Mouse (Mus musculus) heart, embryonic 12.5 days (tissue): ENCODE measurements around the gene Slc25a17. TPM values are rescaled to one million over a fixed set of nuclear protein-coding genes. Genes with fewer than 3 reads are reported as not detected.

Source experiments
- ATAC-seq: fragments of 200-750 bp; cut with Nextera tagmentation; 2 replicates; pipeline ENCODE4 v1.8.0; 2017; ENCODE audit warnings: moderate TSS enrichment, moderate library complexity; ENCODE audit not compliant: insufficient number of reproducible peaks, low FRiP score
- H3K27ac ChIP-seq: fragments of 300-500 bp; sonication (generic); 2 replicates; pipeline ENCODE4 v1.5.1; 2016; ENCODE audit warnings: mild to moderate bottlenecking, moderate library complexity; ENCODE audit not compliant: poor library complexity, severe bottlenecking
- H3K27me3 ChIP-seq: fragments of 300-500 bp; sonication (generic); replicated peaks from 2 replicates; pipeline ENCODE4 v1.6.1; 2016; ENCODE audit warnings: mild to moderate bottlenecking, moderate library complexity
- H3K36me3 ChIP-seq: fragments of 300-500 bp; sonication (generic); 2 replicates; pipeline ENCODE4 v1.6.1; 2016; ENCODE audit warnings: mild to moderate bottlenecking, moderate library complexity
- H3K4me1 ChIP-seq: fragments of 300-500 bp; sonication (generic); replicated peaks from 2 replicates; pipeline ENCODE4 v1.6.1; 2016; ENCODE audit warnings: mild to moderate bottlenecking
- H3K4me2 ChIP-seq: fragments of 300-500 bp; sonication (generic); 2 replicates; pipeline ENCODE4 v1.6.1; 2016; ENCODE audit warnings: mild to moderate bottlenecking, moderate library complexity
- H3K4me3 ChIP-seq: fragments of 300-500 bp; sonication (generic); 2 replicates; pipeline ENCODE4 v1.5.1; 2016; ENCODE audit warnings: mild to moderate bottlenecking
- H3K9ac ChIP-seq: fragments of 300-500 bp; sonication (generic); 2 replicates; pipeline ENCODE4 v1.6.1; 2016; ENCODE audit warnings: mild to moderate bottlenecking, moderate library complexity
- H3K9me3 ChIP-seq: fragments of 300-500 bp; sonication (generic); replicated peaks from 2 replicates; pipeline ENCODE4 v1.6.1; 2016; ENCODE audit warnings: mild to moderate bottlenecking, moderate library complexity
- WGBS: fragments of 180-500 bp; shearing (Covaris S2); methylation state at CpG from one replicate; pipeline ENCODE4 v1.1.7; 2016; 5-methylcytosine and 5-hydroxymethylcytosine counted together
- polyA plus RNA-seq: library from polyadenylated mRNA; unstranded; fragments of >200 nt; fragmentation: Nextera tagmentation; extraction: Ambion mirVana; gene quantifications from 2 replicates; pipeline ENCODE4 v1.2.1, GENCODE M21; 2016

The Slc25a17 gene
- polyA plus RNA-seq, 1 experiment from 2014 or later, result 54.1 TPM

DNA sequence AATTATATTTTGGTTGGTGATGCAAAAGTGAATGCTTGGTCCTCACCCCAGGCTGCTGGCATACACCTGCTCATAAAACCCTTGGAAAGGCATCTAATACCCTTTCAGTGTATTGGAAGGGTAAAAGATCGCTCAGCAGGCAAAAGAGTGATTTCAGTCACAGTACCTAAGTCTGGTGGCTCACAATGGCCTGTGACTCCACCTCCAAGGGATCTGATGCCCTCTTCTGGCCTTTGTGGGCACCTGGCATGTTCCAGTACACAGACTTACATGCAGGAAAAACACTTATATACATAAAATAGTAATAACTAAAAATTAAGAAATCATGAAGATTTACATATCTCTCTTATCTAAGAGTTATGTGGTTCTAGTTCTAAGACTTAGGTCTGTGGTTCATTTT lies 8.0 kb downstream of the Slc25a17 start:
- H3K4me1 ChIP-seq, result peaks cover 4% of the 10 kb centered on the region
- no peak overlapping the region for H3K4me3 ChIP-seq
- 58% methylated on average over 1 of the region's 1 CpGs for WGBS
- H3K27me3 ChIP-seq, result no peaks in the 10 kb centered on the region
- H3K27ac ChIP-seq, result no peak overlapping the region
- no peak overlapping the region for H3K4me2 ChIP-seq
- 0 out of 2 replicates have a peak, but pooled peaks cover 4% of the 10 kb centered on the region for H3K36me3 ChIP-seq
- H3K9me3 ChIP-seq, result no peaks in the 10 kb centered on the region
- no peak for ATAC-seq
- no peak overlapping the region for H3K9ac ChIP-seq

DNA sequence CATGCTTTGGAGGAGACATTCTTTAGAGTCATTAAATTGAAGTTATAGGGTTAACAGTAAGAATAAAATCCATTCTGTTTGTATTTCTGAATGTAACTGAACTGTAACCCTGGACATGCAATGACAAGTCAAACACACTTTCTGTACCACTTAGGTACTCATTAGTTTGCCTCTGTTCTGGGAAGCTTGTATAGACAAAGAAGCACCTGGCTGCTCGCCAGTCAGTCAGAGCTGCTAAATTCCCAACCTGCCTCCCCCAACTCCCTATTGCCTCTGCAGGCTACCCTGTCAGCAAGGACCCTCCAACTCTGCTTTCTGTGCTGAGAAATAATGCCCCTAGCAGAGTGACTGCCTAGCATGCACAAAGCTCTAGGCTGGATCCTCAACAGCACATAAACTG lies 10.2 kb downstream of the Slc25a17 start:
- Histone ChIP-seq H3K4me2 (no peak overlapping the region), H3K36me3 (0 out of 2 replicates have a peak, but pooled peaks cover 2% of the 10 kb centered on the region), H3K27ac (no peak overlapping the region), H3K4me1 (peaks cover 4% of the 10 kb centered on the region), H3K4me3 (no peak overlapping the region), H3K9ac (no peak overlapping the region), H3K9me3 (no peaks in the 10 kb centered on the region), H3K27me3 (no peaks in the 10 kb centered on the region)
- no peak for ATAC-seq
- WGBS, result 68% methylated on average over 1 of the region's 1 CpGs

- no peak overlapping the region for H3K9ac ChIP-seq
- H3K4me2 ChIP-seq, result no peak overlapping the region
- no peak overlapping the region for H3K27ac ChIP-seq
- ATAC-seq, result no peak
- H3K9me3 ChIP-seq, result no peaks in the 10 kb centered on the region
- 66% methylated on average over 2 of the region's 2 CpGs for WGBS
- peaks cover 7% of the 10 kb centered on the region; the same call in 1 of the 2 replicates for H3K36me3 ChIP-seq
- H3K27me3 ChIP-seq, result no peaks in the 10 kb centered on the region
- H3K4me3 ChIP-seq, result no peak overlapping the region
- peaks cover 4% of the 10 kb centered on the region for H3K4me1 ChIP-seq
These were observed 12.2 kb downstream of the Slc25a17 start for GRCm38 (mm10) chr15:81348366-81348765.

DNA sequence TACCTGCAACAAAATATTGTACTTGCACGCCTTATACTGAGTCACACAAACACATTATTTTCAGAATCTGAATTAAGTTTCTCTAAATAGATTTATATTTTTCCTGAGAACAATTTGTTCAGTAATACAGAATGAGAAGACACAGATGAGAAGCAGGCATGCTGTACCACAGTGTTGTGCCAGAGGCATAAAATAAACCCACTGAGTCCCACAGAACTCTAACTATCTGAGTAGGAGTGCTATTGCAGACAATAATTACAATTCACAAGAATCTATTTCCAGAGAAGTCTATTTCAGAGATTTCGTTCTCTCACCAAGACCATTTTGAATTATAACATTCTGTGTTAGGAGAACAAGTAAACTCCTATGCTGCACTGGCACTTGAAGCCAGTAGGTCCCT lies 13.1 kb downstream of the Slc25a17 start:
- WGBS, result 85% methylated on average over 2 of the region's 2 CpGs
- no peak for ATAC-seq

DNA sequence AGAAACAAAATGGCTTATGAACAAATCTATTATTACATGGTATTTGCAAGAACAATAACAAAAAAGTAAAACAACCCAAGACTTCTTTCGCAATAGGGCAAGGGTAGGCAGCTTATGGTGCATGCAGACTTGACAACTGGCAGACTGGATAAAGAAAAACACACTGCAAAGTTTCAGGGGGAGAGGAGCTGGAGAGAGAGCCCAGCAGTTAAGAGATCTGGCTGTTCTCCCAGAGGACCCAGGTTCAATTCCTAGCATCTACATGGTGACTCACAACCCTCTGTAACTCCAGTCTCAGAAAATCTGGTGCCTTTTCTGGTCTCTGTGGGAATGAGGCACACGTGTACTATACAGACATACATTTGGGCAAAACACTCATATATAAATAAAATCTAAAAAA lies 19.2 kb downstream of the Slc25a17 start:
- Histone ChIP-seq H3K27me3 (no peaks in the 10 kb centered on the region), H3K9ac (no peak overlapping the region), H3K4me1 (no peaks in the 10 kb centered on the region), H3K9me3 (no peaks in the 10 kb centered on the region), H3K4me2 (no peak overlapping the region), H3K4me3 (no peak overlapping the region), H3K27ac (no peak overlapping the region), H3K36me3 (peaks cover 42% of the 10 kb centered on the region)
- 95% methylated on average over 2 of the region's 2 CpGs for WGBS
- ATAC-seq, result no peak

More for the DNA sequence above, 13.1 kb downstream of the Slc25a17 start:
- Histone ChIP-seq H3K9me3 (no peaks in the 10 kb centered on the region), H3K27me3 (no peaks in the 10 kb centered on the region), H3K9ac (no peak overlapping the region), H3K36me3 (peaks cover 12% of the 10 kb centered on the region), H3K4me1 (peaks cover 4% of the 10 kb centered on the region), H3K27ac (no peak overlapping the region), H3K4me2 (no peak overlapping the region), H3K4me3 (no peak overlapping the region)

DNA sequence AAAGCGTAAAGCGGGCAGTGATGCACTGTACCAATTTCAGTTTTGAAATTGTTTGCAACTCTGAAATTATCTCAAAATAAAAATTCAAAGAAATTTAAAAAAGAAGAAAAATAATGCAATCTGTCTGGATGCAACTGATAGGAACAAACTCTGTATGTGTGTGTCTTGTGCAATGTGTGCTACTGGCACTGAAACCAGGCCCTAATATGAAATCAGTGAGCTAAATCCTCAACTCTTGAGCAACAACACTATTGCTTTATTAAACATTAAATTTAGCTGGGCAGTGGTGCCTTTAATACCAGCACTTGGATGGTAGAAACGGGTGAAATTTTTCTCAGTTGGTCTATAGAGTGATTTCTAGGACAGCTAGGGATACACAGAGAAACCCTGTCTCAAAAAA lies 21.5 kb downstream of the Slc25a17 start:
- no peak overlapping the region for H3K4me3 ChIP-seq
- H3K36me3 ChIP-seq, result peaks cover 59% of the 10 kb centered on the region
- no peak overlapping the region for H3K4me2 ChIP-seq
- no peaks in the 10 kb centered on the region for H3K27me3 ChIP-seq
- no peak for ATAC-seq
- 94% methylated on average over 3 of the region's 3 CpGs for WGBS
- no peak overlapping the region for H3K27ac ChIP-seq
- no peaks in the 10 kb centered on the region for H3K4me1 ChIP-seq
- no peaks in the 10 kb centered on the region for H3K9me3 ChIP-seq
- H3K9ac ChIP-seq, result no peak overlapping the region

DNA sequence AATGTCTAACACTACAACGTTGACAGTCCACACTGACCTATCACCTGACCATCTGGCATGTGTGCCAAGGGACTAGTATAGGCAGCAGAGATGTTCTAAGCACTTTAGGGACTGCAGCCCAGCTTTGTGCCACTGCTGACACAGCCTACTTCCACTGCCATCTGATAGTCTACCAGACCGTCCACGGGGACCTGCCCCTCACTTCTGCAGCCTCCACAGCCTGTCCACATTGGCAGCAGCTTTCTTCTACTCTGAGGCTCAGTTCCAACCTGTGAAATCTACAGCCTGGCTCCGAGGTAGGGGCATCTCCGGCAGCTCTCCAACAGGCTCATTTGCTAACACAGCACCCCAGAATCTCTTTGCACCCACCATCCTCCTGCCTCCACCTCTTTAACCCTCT lies 24.1 kb downstream of the Slc25a17 start:
- Histone ChIP-seq H3K9ac (no peak overlapping the region), H3K27ac (no peak overlapping the region), H3K27me3 (no peaks in the 10 kb centered on the region), H3K4me3 (no peak overlapping the region), H3K9me3 (no peaks in the 10 kb centered on the region), H3K4me2 (no peak overlapping the region), H3K36me3 (peaks cover 72% of the 10 kb centered on the region), H3K4me1 (no peaks in the 10 kb centered on the region)
- no peak for ATAC-seq
- WGBS, result 81% methylated on average over 5 of the region's 5 CpGs

DNA sequence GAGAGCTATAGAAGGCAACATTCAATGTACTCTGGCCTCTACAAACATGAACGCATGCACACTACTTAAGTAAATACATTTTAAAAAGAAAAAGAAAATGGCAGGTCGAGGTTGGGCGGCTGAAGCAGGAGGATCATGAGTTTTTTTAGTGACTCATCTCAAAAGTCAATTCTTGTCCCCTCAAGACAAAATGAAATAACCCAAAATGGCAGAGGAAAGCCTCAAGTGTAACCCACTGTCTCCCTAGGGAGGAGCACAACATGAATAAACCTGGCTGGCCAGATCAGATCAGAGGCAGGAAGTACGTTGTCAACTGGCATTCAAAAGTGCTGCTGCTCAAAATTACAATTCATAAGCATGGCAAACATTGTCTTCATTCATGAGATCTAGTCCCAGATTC lies 28.1 kb downstream of the Slc25a17 start:
- Histone ChIP-seq H3K27ac (no peak overlapping the region), H3K4me1 (peaks cover 13% of the 10 kb centered on the region), H3K36me3 (peaks cover 71% of the 10 kb centered on the region), H3K9me3 (no peaks in the 10 kb centered on the region), H3K27me3 (no peaks in the 10 kb centered on the region), H3K4me2 (no peak overlapping the region), H3K9ac (no peak overlapping the region), H3K4me3 (no peak overlapping the region)
- WGBS, result 92% methylated on average over 4 of the region's 4 CpGs
- no peak for ATAC-seq

- 62% methylated on average over 3 of the region's 3 CpGs for WGBS
- Histone ChIP-seq H3K4me1 (peaks cover 13% of the 10 kb centered on the region), H3K27me3 (no peaks in the 10 kb centered on the region), H3K9me3 (no peaks in the 10 kb centered on the region), H3K36me3 (peaks cover 71% of the 10 kb centered on the region), H3K4me2 (no peak overlapping the region), H3K4me3 (no peak overlapping the region), H3K27ac (no peak overlapping the region), H3K9ac (no peak overlapping the region)
- ATAC-seq, result no peak
These were observed 29.7 kb downstream of the Slc25a17 start for GRCm38 (mm10) chr15:81330816-81331433.

DNA sequence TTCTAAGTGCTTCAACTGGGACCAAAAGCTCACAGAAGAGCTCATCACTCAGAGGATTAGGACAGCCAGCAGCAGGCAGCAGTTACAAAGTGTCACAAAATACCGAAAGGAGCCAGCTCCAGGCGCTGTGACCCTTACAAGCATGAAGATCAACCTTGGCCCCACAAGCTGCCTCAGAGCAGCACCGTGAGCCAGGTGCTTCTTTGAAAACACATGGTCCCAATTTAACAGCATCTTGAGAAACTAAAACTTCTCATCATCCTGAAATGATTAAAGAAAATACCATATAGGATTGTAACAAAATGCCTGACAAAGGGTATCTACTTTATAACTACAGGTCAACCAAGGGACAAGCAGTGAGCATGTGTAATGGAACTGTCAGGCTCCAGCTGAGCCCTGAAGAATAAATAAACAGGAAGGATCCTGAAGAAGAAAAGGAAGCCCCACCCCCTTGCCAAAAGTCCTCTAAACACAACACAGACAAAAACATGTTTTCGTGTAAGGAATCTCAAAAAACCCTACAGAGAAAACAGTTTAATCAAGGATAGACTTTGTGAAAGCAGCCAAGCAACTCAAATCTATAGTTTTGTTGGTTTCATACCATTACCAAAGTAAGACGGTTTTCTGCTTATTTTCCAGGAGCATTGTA lies 30.8 kb downstream of the Slc25a17 start:
- 39% methylated on average over 5 of the region's 5 CpGs for WGBS
- no peak overlapping the region for H3K9ac ChIP-seq
- H3K27me3 ChIP-seq, result no peaks in the 10 kb centered on the region
- H3K4me3 ChIP-seq, result no peak overlapping the region
- peaks cover 67% of the 10 kb centered on the region for H3K36me3 ChIP-seq
- H3K4me2 ChIP-seq, result no peak overlapping the region
- ATAC-seq, result no peak
- H3K9me3 ChIP-seq, result no peaks in the 10 kb centered on the region
- H3K27ac ChIP-seq, result no peak overlapping the region; the same call in 1 of the 2 replicates
- peaks cover 13% of the 10 kb centered on the region for H3K4me1 ChIP-seq

DNA sequence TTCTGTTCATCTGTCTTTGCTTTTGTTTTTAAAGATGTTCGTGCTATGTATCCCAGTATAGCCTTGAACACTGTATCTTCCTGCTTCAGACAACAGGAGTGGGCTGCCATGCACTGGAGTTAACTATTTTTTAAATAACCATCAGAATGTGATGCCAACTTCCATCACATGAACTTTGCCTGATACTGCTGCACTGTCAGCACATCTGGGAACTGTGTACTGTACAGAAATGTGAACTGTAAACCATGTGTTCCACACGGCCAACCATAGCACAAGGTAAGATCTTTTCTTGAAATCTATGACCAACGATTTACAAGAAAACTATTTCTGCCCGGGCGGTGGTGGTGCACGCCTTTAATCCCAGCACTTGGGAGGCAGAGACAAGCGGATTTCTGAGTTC lies 33.1 kb downstream of the Slc25a17 start:
- WGBS, result 89% methylated on average over 7 of the region's 7 CpGs
- H3K27me3 ChIP-seq, result no peaks in the 10 kb centered on the region
- H3K4me3 ChIP-seq, result no peak overlapping the region
- no peak overlapping the region for H3K4me2 ChIP-seq
- H3K9me3 ChIP-seq, result no peaks in the 10 kb centered on the region
- H3K27ac ChIP-seq, result no peak overlapping the region
- peaks cover 13% of the 10 kb centered on the region for H3K4me1 ChIP-seq
- no peak overlapping the region for H3K9ac ChIP-seq
- peaks cover 55% of the 10 kb centered on the region for H3K36me3 ChIP-seq
- no peak for ATAC-seq

GRCm38 (mm10) chr15:81324979-81325378 lies 35.6 kb downstream of the Slc25a17 start:
- H3K4me3 ChIP-seq, result no peak overlapping the region
- H3K27ac ChIP-seq, result no peak overlapping the region
- no peak overlapping the region for H3K9ac ChIP-seq
- peaks cover 66% of the 10 kb centered on the region for H3K36me3 ChIP-seq
- ATAC-seq, result no peak
- WGBS, result 70% methylated on average over 4 of the region's 4 CpGs
- H3K9me3 ChIP-seq, result no peaks in the 10 kb centered on the region
- no peak overlapping the region for H3K4me2 ChIP-seq
- H3K4me1 ChIP-seq, result peaks cover 7% of the 10 kb centered on the region
- H3K27me3 ChIP-seq, result no peaks in the 10 kb centered on the region
